Mouse (Mus musculus): ENCODE data around the gene Prss21. TPM values are rescaled to one million over a fixed set of nuclear protein-coding genes. Genes with fewer than 3 reads are reported as not detected.

Prss21 gene
- polyA plus RNA-seq, 1 experiment from 2014 or later, result not detected

GRCm38 (mm10) chr17:23836006-23836575 lies 31.8 kb upstream of the Prss21 start, which contains the start of gene Prss33:
Gene Prss33, minus strand, starts transcription at chr17:23836056.
- DNase-seq, result no peak
- Histone ChIP-seq H3K4me1 (replicated peaks) (no peaks in the 10 kb centered on the region), H3K27me3 (peaks cover 49% of the 10 kb centered on the region), H3K9me3 (replicated peaks) (no peaks in the 10 kb centered on the region), H3K9ac (no peak within 1 kb of the TSS), H3K4me3 (replicated peaks) (no peak within 1 kb of the TSS), H3K36me3 (no peaks in the 10 kb centered on the region), H3K27ac (no peak within 1 kb of the TSS), H3K4me2 (no peak within 1 kb of the TSS)
- WGBS (ENCODE audit: insufficient replicate concordance), result 61% methylated on average over 8 of the region's 8 CpGs
- ATAC-seq (ENCODE audit: low read depth), result no peak

DNA sequence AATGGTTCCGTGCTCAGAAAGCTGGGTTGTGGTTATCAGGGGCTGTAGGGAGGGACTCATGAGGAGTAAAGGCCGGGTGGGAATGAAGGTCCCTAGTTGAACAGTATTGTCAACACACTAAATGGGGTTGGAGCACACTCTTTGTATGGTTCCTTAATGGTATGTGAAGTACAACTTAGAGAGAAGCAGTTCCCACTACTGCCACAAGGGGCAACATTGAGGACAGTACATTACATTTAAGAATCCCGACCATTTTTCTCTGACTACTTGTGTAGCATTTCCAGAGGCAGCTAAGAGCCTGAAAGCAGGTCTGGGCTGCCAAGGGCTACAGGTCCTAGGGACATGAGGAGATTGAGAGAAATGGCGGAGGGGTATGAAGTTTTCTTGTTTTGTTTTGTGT lies 26.7 kb upstream of the Prss21 start:
- Histone ChIP-seq H3K9me3 (replicated peaks) (no peaks in the 10 kb centered on the region), H3K4me1 (replicated peaks) (peaks cover 10% of the 10 kb centered on the region), H3K27ac (no peak overlapping the region), H3K4me2 (no peak overlapping the region), H3K4me3 (replicated peaks) (no peak overlapping the region), H3K27me3 (0 out of 2 replicates have a peak, but pooled peaks cover 11% of the 10 kb centered on the region), H3K9ac (no peak overlapping the region), H3K36me3 (no peaks in the 10 kb centered on the region)
- ATAC-seq (ENCODE audit: low read depth) (no peak), DNase-seq (peak; percentile 28)
- WGBS (ENCODE audit: insufficient replicate concordance), result 23% methylated on average over 4 of the region's 4 CpGs

DNA sequence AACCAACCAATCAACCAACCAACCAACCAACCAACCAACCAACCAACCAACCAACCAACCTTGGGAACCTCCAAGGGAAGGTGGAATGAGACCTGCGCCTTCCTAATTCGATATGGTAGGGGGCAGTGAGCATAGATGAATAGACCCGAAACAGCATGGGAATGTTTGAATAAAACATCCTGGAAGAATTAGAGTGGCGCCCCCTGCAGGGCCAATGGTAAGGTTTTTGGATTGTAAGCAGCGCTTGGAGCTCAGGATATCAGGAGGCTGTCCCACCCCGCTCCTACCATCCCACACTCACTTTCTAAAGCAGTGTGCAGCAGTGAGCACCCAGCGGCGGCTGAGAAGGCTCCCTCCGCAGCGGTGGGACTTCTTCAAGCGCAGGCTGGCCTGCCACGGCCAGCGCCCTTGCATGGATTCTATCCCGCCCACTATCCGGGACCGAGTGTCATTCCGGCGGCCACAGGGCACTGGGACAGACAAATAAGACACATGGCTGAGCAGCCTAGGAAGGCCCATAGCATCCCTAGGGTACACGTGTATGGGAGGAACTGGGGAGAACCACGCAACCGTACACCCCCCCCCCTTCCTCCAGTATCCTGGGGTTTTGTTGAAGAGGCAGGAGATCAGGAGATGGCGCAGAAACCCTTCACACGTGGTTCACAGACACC lies 24.6 kb upstream of the Prss21 start:
- Histone ChIP-seq H3K4me1 (replicated peaks) (peaks cover 10% of the 10 kb centered on the region), H3K4me2 (peak overlapping the region; percentile 61), H3K4me3 (replicated peaks) (peak overlapping the region; percentile 38), H3K9me3 (replicated peaks) (no peaks in the 10 kb centered on the region), H3K9ac (0 out of 2 replicates have a peak overlapping the region, but pooled peaks have one; percentile 13), H3K27me3 (0 out of 2 replicates have a peak, but pooled peaks cover 6% of the 10 kb centered on the region), H3K36me3 (no peaks in the 10 kb centered on the region), H3K27ac (no peak overlapping the region)
- ATAC-seq (ENCODE audit: low read depth) (peak; percentile 25; the same call in 1 of the 2 replicates), DNase-seq (peak; percentile 42)
- 48% methylated on average over 23 of the region's 23 CpGs for WGBS (ENCODE audit: insufficient replicate concordance)

DNA sequence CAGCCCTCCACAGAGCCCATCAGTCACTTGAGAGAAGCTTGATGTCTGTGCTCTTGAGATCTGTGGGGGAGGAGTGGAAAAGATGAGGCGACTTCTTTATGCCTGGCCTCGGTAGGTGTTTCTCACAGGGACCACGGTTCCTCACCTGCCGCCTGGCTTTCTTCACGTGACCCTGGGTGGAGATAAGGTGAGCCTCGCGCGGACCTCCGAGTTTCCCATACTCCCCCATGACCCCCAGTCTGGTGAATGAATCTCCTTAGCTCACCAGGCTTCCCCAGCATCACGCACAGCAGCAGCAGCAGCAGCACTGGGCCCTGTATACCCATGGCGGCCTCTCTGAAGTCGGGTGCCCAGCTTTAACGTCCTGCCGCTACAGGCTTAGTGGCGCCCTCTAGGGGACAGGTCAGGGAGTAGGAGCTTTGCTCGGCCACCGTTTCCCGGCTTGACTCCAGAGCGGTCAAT lies 24.0 kb upstream of the Prss21 start, which contains the start of the genes Prss32 and Prss41:
Gene Prss32, plus strand, starts transcription at position 44 of the 462 bp plus-strand sequence.
Gene Prss41, minus strand, starts transcription at position 361 of the 462 bp plus-strand sequence.
- H3K27me3 ChIP-seq, result 0 out of 2 replicates have a peak, but pooled peaks cover 6% of the 10 kb centered on the region
- WGBS (ENCODE audit: insufficient replicate concordance), result 16% methylated on average over 19 of the region's 19 CpGs
- DNase-seq (peak; percentile 50), ATAC-seq (ENCODE audit: low read depth) (peak; percentile 54; the same call in 1 of the 2 replicates)
- 0 out of 2 replicates have a peak within 1 kb of the TSS, but pooled peaks have one; percentile 13 for H3K9ac ChIP-seq
- peak within 1 kb of the TSS; percentile 61 for H3K4me2 ChIP-seq
- H3K4me3 ChIP-seq (replicated peaks), result peak within 1 kb of the TSS; percentile 38
- H3K9me3 ChIP-seq (replicated peaks), result no peaks in the 10 kb centered on the region
- H3K36me3 ChIP-seq, result no peaks in the 10 kb centered on the region
- no peak within 1 kb of the TSS for H3K27ac ChIP-seq
- peaks cover 10% of the 10 kb centered on the region for H3K4me1 ChIP-seq (replicated peaks)

DNA sequence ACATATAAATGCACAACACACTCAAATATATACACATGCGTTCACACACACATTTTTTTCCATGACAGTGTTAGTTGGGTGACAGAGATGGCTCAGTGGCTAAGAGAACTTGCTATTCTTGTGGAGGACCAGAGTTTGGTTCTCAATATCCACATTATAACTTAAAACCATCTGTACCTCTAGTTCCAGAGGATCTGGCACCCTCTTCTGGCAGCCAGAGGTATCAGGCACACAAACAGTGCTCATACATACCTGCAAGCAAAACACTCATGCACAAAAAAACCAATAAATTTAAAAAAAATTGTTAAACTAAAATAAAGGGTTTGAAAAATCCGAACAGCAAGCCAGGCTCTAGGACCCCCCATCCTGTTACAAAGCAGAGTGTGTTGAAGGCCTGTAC lies 17.8 kb upstream of the Prss21 start:
- H3K9ac ChIP-seq, result no peak overlapping the region
- H3K27me3 ChIP-seq, result no peaks in the 10 kb centered on the region
- no peak overlapping the region for H3K27ac ChIP-seq
- H3K4me2 ChIP-seq, result no peak overlapping the region
- ATAC-seq (ENCODE audit: low read depth) (no peak), DNase-seq (no peak)
- no peaks in the 10 kb centered on the region for H3K4me1 ChIP-seq (replicated peaks)
- no peaks in the 10 kb centered on the region for H3K36me3 ChIP-seq
- no peak overlapping the region for H3K4me3 ChIP-seq (replicated peaks)
- WGBS (ENCODE audit: insufficient replicate concordance), result 42% methylated on average over 2 of the region's 2 CpGs
- H3K9me3 ChIP-seq (replicated peaks), result no peaks in the 10 kb centered on the region

DNA sequence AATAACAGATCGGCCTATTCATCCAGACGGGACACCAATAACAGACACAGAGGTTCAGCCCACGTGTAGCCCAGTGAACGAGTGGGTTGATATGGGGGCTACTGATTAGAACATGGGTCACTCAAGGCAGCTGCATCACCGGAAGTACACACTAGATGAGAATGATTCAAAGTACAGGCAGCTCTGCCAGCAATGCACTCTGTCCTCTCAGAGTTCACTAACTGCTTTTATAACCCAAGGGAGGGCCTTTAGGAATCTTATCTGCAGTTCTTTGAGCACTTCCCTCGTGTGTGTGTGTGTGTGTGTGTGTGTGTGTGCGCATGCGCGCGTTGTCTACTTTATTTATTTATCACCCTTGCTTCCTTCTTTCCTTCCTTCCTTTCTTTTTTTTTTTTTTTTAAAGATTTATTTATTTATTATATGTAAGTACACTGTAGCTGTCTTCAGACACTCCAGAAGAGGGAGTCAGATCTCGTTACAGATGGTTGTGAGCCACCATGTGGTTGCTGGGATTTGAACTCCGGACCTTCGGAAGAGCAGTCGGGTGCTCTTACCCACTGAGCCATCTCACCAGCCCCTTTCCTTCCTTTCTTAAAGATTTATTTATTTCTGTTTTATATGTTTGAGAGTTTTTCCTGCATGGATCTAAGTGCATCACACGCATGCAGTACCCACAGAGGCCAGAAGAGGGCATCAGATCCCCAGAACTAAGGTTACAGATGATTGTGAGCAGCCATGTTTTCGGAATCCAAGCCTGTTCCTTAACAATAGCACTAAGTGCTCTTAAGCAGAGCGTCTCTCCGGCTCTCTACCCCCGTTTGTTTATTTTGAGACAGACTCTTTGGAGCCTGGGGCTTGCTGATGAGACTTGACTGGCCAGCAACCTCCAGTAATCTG lies 16.8 kb upstream of the Prss21 start:
- Histone ChIP-seq H3K27ac (no peak overlapping the region), H3K27me3 (no peaks in the 10 kb centered on the region), H3K9ac (no peak overlapping the region), H3K9me3 (replicated peaks) (no peaks in the 10 kb centered on the region), H3K4me1 (replicated peaks) (no peaks in the 10 kb centered on the region), H3K4me2 (no peak overlapping the region), H3K4me3 (replicated peaks) (no peak overlapping the region), H3K36me3 (no peaks in the 10 kb centered on the region)
- no peak for ATAC-seq (ENCODE audit: low read depth)
- WGBS (ENCODE audit: insufficient replicate concordance), result 47% methylated on average over 18 of the region's 19 CpGs
- peak; percentile 27 for DNase-seq

GRCm38 (mm10) chr17:23853292-23853691 lies 14.6 kb upstream of the Prss21 start:
- Histone ChIP-seq H3K4me3 (replicated peaks) (no peak overlapping the region), H3K9me3 (replicated peaks) (no peaks in the 10 kb centered on the region), H3K4me2 (no peak overlapping the region), H3K36me3 (no peaks in the 10 kb centered on the region), H3K9ac (no peak overlapping the region), H3K27ac (no peak overlapping the region), H3K27me3 (no peaks in the 10 kb centered on the region), H3K4me1 (replicated peaks) (no peaks in the 10 kb centered on the region)
- 28% methylated on average over 5 of the region's 5 CpGs for WGBS (ENCODE audit: insufficient replicate concordance)
- no peak for DNase-seq
- ATAC-seq (ENCODE audit: low read depth), result no peak

- Histone ChIP-seq H3K27ac (no peak overlapping the region), H3K27me3 (no peaks in the 10 kb centered on the region), H3K4me1 (replicated peaks) (no peaks in the 10 kb centered on the region), H3K4me3 (replicated peaks) (no peak overlapping the region), H3K36me3 (no peaks in the 10 kb centered on the region), H3K4me2 (no peak overlapping the region), H3K9me3 (replicated peaks) (no peaks in the 10 kb centered on the region), H3K9ac (no peak overlapping the region)
- DNase-seq (no peak), ATAC-seq (ENCODE audit: low read depth) (no peak)
- WGBS (ENCODE audit: insufficient replicate concordance), result 69% methylated on average over 10 of the region's 10 CpGs
Measured at GRCm38 (mm10) chr17:23854229-23854765, 13.6 kb upstream of the Prss21 start.

GRCm38 (mm10) chr17:23857193-23857592 lies 10.7 kb upstream of the Prss21 start:
- Histone ChIP-seq H3K27ac (no peak overlapping the region), H3K9ac (no peak overlapping the region), H3K4me1 (replicated peaks) (no peaks in the 10 kb centered on the region), H3K9me3 (replicated peaks) (no peaks in the 10 kb centered on the region), H3K4me2 (no peak overlapping the region), H3K36me3 (no peaks in the 10 kb centered on the region), H3K27me3 (no peaks in the 10 kb centered on the region), H3K4me3 (replicated peaks) (no peak overlapping the region)
- DNase-seq (no peak), ATAC-seq (ENCODE audit: low read depth) (no peak)
- WGBS (ENCODE audit: insufficient replicate concordance), result 72% methylated on average over 6 of the region's 6 CpGs

DNA sequence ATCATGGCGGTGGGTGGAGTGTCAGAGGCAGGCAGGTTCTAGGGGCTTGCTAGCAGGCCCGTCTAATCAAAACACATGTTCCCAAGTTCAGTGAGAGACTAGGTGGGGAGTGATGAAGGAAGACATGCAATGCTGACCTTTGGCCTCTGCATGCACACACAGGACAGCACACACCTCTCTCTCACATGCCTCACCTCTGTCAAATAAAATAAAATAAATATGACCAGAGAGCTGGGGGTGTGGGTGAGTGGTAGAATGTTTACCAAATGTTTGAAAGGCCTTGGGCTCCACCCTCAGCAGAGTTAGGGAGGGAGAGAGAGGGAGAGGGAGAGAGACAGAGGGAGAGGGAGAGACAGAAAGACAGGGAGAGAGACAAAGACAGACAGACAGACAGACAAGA lies 9.9 kb upstream of the Prss21 start:
- Histone ChIP-seq H3K36me3 (no peaks in the 10 kb centered on the region), H3K4me3 (replicated peaks) (no peak overlapping the region), H3K27ac (no peak overlapping the region), H3K27me3 (no peaks in the 10 kb centered on the region), H3K4me1 (replicated peaks) (no peaks in the 10 kb centered on the region), H3K9me3 (replicated peaks) (no peaks in the 10 kb centered on the region), H3K4me2 (no peak overlapping the region), H3K9ac (no peak overlapping the region)
- ATAC-seq (ENCODE audit: low read depth) (no peak), DNase-seq (no peak)
- WGBS (ENCODE audit: insufficient replicate concordance), result 67% methylated on average over 2 of the region's 2 CpGs

DNA sequence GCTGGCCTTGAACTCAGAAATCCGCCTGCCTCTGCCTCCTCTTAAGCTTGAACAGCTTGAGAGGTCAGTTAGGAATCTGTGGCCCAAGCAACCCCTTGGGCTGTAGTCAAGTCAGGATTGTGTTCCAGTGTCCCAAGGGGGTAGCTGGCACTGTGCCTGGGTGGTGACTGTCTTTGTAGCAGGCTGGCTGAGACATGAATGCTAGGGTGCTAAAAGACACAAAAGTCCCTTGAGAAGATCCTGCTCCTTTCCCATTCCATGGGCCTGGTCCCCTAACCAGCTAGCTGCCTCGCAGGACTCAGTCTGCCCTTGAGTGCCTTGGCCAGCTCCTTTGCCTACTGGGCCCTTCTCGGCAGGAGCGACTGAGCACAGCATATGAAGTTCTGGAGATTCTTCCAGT lies 4.9 kb upstream of the Prss21 start:
- no peak for DNase-seq
- Histone ChIP-seq H3K4me3 (replicated peaks) (no peak overlapping the region), H3K4me2 (no peak overlapping the region), H3K9ac (no peak overlapping the region), H3K27ac (no peak overlapping the region), H3K4me1 (replicated peaks) (no peaks in the 10 kb centered on the region), H3K27me3 (no peaks in the 10 kb centered on the region), H3K36me3 (no peaks in the 10 kb centered on the region), H3K9me3 (replicated peaks) (no peaks in the 10 kb centered on the region)
- WGBS (ENCODE audit: insufficient replicate concordance), result 59% methylated on average over 4 of the region's 4 CpGs
- ATAC-seq (ENCODE audit: low read depth), result no peak

Data from liver, embryonic 13.5 days (tissue).